Mouse (Mus musculus) ES-CJ7 (cell line): Measurements from ENCODE around the gene Cib1.

ENCODE experiments used
- DNase-seq: peaks from one replicate; pipeline ENCODE4 v3.0.0; 2011; ENCODE audit warnings: low read depth, low spot score

The Cib1 gene

DNA sequence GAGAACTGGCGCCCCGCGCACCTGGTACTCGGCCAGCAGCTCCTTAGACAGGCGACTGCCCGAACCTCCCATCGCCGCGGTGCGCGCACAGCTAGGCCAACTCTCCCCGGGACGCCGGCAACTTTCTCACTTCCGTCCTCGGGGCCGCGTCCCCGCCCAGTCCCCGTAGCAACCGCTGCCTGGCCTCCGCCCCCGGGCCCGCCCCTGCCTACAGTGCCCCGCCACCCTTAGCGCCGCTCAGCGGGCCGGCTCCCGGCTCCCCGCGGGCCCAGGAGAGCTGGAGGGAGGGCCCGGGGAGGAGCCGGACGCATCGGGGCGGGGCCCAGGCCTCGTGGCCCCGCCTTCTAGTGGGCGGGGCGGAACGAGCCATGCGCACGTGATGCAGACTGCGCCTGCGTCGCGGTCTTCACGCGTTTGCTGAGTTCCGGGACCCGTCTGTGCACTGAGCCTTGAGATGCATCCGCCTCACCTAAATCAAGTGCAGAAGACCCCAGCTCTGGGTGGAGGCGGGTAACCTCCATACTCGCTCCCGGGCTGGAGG lies at the start of gene Cib1, which contains the start of gene Gdpgp1:
Gene Cib1 (minus strand): TSS at position 325 of the 541 bp plus-strand sequence.
Gene Gdpgp1 (plus strand): TSS at position 377 of the 541 bp plus-strand sequence.
- peak; percentile 98 for DNase-seq

DNA sequence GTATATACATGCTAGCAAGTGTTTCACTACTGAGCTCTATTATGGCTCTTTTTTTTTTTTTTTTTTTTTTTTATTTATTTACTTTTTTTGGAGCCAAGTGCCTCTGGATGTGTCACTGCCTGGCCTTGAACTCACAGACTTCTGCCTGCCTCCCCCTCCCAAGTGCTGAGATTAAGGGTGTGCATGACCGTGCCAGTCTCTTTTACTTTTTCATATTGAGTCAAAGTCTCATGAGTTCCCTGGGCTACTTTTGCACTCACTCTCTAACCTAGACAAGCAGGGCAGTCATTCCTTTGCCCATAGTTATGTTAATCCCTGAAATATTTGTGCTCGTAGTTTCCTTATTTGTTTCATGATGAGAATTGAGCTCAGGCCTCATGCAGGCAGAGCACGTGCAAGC lies 49.0 kb upstream of the Cib1 start:
- DNase-seq: no peak

DNA sequence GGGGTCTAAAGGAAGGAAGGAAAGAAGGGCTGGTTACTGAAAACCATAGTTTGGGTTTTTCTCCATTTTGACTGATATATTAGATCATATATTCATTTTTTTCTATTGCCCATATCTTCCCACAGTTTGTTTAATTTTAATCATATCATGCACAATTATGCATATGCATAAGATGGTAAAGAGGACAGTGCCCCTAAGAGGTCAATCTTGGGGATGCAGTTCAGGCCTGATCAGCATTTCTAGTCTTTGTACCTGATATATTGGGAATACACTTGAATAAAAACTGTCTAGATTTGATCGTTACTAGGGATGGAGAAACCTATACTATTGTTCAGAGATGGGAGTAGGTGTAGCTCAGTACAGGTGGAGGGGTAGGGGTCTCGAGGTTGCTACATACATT lies 48.4 kb upstream of the Cib1 start:
- DNase-seq: no peak

DNA sequence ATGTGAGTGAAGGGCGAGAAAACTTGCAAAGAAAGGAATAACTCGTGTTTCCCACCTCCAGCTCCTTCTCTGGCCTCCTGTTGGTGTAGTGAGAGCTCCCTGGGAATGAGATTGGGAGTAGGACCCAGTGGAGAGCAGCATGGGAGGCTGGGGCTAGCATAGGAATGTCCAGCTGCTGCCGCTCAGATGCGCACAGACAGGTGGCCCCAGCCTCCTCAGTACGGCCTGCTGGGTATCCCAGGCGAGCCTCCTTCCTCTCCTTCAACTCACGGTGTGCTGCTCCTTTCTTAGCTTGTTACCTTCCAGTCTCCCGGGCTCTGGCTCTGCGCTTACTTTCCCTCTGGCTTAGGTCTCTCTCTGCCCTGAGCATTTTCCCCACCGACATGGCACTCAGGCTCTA lies 47.4 kb upstream of the Cib1 start:
- DNase-seq: no peak

DNA sequence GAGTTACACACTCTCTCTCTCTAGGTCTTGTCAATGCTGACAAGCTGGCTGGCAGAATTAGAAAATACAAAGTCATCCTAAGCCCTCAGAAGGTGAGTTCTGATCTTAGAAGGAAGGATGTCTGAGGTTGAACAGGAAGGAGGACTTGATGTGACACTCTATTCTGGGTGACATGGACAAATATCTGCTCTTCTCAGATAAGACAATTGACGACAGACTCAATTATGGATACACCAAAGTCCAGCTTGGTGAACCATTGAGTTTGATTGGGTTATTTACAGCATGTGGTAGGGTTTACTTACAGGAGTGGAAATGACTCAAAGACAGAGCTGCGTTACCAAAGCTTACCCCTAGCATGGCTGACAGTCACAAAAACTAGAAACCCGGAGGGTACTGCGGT lies 43.8 kb upstream of the Cib1 start:
- DNase-seq: no peak

DNA sequence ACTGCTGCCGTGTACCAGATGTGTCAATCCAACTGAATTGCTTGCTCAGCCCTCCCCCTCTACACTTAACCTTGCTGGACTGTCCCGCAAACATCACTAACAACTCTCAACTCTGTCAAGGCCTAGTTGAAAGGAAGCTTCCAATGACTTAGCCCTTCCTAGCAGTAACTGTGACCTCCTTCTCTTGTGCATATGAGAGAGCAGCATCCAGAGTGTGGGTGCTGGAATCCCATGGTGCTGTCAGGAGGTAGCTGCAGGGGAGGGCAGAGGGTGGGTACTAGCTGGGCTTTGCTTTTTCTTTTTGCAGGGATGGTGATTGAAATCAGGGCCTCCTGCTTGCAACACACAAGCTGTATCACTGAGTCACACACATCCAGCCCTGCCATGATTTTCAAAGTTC lies 40.8 kb upstream of the Cib1 start:
- DNase-seq: no peak

DNA sequence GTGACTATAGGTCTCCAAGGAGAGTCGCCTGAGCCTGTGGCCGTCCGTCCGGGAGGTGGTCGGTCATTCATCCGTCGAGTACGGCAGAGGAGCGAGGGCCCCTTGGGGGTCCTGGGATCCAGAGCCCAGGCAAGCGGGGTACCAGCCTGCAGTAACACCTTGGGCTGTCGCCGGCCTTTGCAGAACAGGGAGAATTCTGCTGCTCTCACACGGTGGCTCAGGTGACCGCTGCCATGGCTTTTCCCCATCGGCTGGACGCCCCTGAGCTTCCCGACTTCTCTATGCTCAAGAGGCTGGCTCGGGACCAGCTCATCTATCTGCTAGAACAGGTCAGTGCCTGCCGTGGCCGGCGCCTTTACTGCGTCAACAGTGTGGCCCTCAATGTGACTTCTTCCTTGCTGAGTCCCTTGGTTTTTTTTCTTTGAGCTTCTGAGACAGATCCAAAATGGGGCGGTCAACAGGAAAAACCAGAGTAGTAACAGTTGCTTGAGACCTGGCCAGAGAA lies 37.2 kb upstream of the Cib1 start:
- DNase-seq: no peak

DNA sequence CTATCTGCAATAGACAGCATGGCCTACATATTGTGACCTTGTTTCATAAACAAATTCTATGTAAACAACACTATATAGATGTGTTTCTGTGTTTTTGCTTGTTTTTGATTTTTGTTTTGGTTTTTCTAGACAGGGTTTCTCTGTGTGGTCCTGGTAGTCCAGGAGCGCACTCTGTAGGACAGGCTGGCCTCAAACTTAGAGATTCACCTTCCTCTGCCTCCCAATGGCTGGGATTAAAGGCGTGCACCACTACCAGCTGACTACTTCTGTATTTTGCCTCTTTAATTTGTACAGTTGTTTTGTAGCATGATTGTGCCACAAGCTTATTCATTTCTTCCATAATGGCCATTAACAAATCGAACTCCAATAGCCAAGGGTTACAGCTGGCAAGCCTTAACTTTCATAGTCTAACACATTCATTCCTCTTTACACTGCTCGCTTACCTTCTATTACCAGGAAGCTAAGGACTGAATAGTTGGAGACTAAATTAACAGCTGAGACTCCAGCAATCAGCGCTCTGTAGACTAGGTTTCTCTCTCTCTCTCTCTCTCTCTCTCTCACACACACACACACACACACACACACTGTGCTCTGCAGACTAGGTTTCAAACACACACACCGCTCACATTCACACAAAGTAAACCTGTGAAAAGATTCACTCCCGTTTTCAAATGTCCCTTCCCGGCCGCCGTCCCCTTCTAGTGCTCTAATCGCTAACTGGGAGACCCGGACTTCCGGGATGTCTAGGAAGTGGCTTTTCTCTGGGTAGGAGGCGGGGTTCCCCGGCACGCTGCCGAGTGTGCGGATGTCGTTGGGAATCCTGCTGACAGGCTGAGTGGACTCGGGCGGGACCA lies 36.5 kb upstream of the Cib1 start, which contains the start of gene Vps33b:
Gene Vps33b (plus strand): TSS at position 753 of the 854 bp plus-strand sequence.
- peak; percentile 94 for DNase-seq

DNA sequence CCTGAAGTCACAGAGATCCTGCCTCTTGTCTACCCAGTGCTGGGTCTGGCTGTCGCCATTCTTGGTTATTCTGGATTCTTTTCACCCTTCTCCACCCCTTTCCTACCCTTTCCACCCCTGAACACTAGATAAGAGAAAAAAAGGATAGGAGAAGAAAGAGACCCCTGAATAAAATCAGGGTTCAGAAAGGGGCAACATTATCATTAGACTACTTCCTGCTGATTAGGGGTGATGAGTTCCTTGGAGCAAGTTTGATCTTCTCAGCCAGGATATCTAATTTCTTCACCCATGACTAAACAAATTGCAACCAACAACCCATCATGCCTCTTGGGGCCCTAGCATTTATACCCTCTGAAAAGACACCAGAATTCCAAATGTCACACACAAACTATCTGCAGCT lies 35.2 kb upstream of the Cib1 start:
- DNase-seq: no peak

DNA sequence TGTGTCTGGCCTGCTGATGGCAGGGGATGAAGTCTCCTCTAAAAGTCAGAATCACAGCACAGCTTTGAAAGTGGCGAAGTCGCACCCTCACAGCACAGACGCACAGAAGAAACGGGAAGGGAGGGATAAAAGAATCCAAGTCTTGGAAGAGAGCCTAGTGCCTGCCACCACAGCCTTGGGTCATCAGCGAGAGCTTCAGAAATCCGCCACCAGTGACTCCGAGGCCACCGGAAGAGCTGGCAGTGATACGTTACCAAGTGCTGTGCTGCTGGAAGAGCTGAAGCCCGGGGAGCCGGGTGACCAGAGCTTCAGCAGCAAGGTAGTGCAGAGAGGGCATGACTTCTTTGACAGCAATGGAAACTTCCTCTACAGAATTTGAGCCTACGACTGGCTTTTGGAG lies 32.0 kb upstream of the Cib1 start:
- DNase-seq: no peak

DNA sequence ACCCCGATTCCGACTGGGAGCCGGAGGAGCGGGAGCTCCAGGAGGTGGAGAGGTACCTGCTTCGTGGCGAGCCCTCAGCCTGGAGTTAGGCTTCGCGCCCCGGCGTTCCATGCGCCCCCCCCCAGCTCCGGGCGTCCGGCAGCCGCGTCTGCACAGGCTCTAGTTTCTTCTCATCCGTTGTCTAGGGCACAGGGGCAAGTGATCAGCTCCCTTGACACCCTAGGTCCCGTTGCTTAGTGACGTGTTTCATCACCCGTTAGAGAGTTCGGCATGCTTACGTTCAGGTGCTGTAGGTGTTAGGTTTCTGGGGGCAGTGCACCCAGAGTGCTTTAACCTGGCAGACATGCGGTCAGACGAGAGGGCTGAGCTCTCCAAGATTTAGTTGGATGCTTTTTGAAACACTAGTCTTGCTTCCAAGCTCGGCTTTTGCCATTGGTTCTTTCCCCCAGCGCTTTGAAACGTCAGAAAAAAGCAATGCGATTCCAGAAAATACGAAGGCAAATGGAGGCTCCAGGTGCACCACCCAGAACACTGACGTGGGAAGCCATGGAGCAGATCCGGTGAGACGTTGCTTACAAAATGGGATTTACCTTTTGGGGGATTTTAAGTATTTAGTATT lies 28.9 kb upstream of the Cib1 start:
- peak; percentile 48 for DNase-seq

DNA sequence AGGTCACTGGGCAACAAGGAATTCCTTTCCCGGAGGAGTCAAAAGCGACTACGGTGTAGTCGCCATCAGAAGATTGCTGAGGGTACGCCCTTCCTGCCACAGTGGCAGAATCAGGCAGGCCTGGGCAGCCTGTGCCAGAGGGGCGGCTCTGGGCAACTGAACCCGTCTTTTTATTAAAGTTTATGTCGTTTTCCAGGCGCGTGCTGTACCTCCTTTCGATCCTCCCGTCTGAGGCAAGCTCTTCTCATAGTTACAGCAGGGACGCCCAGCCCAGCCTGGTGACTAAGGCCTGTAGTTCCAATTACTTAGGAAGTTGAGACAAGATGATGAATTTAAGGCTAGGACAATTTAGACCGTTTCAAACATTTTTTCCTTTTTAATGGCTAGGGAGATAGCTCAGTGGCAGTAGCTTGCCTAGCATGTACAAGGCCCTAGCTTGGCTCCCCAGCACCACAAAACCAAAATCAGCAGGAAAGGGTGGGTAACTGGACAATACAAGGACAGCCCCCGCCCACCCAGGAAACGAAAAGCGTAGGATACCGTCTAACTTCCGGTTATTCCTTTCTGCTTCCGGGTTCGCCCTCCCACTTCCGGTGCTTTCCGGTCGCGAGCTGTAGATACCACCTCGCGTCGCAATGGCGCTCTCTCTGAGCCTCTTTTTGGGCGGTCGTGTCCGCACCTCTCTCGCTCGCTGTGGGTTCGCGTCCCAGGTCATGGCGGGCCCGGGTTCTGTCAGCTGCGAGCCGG lies 28.2 kb upstream of the Cib1 start, which contains the start of gene Ngrn:
Gene Ngrn (plus strand): TSS at position 591 of the 747 bp plus-strand sequence.
- peak; percentile 87 for DNase-seq

DNA sequence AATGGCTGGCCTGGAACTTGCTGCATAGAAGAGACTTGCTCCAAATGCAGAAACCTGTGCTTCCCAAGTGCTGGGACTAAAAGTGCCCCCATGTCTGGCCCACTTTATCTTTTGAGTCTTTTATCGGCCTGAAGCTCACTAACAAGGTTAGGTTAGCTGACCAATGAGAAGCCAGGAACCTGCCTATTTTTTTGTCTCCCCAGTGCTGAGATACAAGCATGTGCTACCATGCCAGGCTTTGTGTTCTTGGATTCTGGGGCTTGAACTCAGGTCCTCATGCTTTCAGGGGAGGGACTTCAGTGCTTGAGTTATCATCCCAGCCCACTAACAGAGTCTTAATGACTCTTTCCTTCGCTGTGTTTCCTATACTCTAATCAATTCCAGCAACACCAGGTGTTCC lies 25.1 kb upstream of the Cib1 start:
- DNase-seq: no peak

DNA sequence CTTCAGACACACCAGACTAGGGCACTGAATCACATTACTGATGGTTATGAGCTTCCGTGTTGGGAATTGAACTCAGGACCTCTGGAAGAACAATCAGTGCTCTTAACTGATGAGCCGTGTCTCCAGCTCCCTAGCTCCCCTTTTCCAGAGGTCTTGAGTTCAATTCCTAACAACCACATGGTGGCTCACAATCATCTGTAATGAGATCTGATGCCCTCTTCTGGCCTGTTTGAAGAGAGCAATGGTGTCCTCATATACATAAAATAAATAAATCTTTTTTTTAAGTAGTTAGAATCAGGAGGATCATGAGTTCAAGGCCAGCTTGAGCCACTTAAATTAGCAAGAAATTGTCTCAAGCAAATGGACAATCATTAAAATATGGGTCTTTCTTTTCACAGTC lies 23.4 kb upstream of the Cib1 start:
- peak; percentile 37 for DNase-seq

DNA sequence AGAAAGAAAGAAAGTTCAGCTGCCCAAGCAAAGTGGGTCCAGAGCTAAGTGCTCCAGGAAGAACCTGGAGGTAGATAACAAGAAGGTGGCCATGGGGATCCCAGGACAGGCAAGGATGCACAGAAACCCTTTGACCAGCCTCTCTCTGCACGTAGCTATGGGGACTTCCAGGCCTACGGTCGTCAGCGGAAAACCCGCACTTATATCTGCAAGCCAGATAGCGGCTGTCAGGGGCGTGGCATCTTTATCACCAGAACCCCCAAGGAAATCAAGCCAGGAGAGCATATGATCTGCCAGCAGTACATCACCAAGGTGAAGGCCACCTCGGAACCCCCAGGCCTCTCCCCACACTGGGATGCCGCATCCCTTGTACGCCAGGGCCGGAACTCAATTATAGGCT lies 20.3 kb upstream of the Cib1 start:
- DNase-seq: no peak

DNA sequence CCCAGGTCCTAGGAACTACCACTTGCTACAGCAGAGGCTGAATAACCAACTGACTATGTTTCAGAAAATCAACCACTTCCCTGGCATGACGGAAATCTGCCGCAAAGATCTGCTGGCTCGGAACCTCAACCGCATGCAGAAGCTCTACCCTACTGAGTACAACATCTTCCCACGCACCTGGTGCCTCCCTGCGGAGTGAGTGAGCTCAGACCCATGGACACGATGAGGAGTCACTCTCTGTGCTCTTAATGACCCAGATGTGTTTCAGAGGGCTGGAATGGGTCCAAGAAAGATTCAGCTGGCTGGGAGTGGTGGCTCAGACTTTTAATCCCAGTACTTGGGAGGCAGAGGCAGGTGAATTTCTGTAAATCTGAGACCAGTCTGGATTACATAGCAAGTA lies 19.8 kb upstream of the Cib1 start:
- no peak for DNase-seq

DNA sequence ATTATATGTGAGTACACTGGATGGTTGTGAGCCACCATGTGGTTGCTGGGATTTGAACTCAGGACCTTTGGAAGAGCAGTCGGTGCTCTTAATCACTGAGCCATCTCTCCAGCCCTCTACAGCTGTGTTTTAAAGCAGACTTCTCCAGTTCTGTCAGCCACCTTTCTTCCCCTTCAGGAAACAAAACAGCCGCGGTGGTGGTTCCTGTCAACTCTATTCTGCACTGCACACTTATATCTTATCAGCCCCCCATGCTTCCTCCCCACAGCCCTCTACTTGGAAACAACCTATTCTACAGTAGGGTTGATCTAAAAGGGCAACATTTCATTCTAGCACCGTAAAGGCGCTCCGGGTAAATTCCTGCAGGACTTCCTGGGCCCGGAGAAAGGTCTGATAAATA lies 14.2 kb upstream of the Cib1 start:
- no peak for DNase-seq

DNA sequence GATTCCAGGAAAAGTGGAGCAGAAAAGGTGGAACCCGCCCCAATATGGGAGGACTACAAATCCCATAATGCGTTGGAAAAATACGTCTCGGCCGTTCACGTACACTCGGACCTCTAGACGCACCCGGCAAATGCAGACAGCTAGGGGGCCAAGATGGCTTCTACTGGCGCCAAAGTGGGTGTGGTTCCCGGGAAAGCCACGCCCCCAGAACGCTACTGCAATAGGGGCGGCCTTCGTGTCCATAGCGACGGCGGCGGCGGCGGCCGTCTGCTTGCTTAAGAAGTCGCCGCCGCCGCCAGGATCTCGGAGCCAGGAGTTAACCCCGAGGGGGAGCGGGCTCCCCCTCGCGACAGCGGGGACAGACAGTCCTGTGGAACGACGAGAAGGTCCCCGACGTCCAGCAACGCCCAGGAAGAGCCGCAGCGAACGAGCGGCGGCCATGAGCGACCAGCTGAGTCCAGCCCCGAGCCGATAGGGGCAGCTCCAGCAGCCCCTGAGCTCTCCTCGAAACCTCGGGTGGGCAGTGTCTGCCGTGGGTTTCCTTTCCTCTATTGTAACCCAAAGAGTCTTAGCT lies 13.6 kb upstream of the Cib1 start, which contains the start of gene Ttll13:
Gene Ttll13 (plus strand): TSS at position 229 of the 574 bp plus-strand sequence.
- peak; percentile 99 for DNase-seq

DNA sequence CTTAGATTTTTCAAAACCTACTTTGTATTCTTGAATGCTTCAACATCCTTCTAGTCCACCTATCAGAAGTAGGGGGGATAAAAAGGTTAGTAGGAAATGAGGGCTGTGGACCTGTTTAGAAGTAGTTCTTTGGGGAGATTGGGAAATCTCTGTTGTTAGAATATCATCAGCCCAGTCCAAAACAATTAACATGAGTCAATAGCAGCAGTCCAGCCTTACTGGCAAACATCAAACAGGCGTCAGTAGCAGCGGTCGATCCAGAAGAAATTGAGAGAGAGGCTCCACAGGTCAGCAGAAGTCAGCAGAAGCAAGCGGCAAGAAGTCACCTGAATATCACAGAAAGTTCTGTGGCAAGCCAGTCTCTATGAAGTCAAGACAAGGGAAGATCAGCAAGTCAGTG lies 12.2 kb upstream of the Cib1 start:
- DNase-seq: no peak

DNA sequence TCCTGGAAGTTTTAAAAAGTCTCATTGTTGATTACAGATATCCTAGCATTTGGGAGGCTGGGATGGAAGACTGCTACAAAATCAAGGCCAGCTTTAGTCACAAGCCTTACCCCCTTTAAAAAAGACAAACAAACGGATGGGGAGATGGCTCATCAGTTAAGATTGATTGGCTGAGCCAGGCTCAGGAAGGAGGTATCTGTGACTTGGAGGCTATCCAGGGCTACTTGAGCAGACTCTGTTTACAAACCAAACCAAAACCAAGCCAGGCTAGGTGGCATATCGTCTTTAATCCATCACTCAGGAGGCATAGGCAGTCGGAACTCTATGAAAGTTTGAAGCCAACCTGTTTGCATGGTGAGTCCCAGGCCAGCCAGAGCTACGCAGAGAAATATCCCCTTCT lies 9.0 kb upstream of the Cib1 start:
- no peak for DNase-seq

DNA sequence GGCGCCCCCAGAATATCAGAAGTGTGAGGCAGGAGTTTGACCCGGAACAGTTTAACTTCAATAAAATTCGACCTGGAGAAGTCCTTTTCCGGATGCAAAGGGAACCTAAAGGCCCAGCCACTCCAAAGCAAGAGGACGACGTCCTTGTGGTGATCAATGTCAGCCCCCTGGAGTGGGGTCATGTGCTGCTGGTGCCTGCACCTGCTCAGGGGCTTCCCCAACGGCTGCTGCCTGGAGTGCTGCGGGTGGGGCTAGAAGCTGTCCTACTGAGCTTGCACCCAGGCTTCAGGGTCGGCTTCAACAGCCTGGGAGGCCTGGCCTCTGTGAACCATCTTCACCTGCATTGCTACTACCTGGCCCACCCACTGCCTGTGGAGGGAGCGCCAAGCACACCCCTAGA lies 5.9 kb upstream of the Cib1 start:
- peak; percentile 40 for DNase-seq
